Mouse (Mus musculus) adrenal gland, postnatal 10 days (tissue): ENCODE data around the gene Pitpnc1. TPM values are rescaled to one million over a fixed set of nuclear protein-coding genes. Genes with fewer than 3 reads are reported as not detected.

Experiments
- DNase-seq: peaks from one replicate; pipeline ENCODE4 v3.0.0; 2021; ENCODE audit warnings: mixed read lengths
- total RNA-seq, 2 experiments: library from RNA; stranded (reverse); gene quantifications; 2 replicates each; pipeline ENCODE4 v1.2.3; 2021

The Pitpnc1 gene
- total RNA-seq, 2 experiments from 2014 or later = 28.3 to 40.3 TPM

DNA sequence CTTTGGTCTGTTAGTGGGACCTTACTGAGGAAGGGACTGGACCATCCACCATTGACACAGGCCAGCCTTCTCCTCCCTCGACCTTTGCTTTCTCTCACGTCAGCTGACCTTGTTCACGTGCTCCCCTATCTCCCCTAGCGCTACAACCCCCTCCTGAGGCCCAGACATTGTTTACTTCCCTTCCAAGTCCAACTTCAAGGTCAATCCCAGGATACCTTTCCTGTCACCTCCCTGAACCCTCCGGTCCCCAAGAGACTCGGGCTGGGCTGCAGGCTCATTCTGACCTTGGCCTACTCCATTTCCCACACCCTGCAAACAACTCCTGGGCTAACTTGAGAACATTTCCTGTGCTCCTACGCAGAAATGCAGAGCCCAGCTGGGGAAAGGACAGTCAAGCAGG is 193.6 kb downstream of the Pitpnc1 start:
- peak; percentile 75 for DNase-seq

DNA sequence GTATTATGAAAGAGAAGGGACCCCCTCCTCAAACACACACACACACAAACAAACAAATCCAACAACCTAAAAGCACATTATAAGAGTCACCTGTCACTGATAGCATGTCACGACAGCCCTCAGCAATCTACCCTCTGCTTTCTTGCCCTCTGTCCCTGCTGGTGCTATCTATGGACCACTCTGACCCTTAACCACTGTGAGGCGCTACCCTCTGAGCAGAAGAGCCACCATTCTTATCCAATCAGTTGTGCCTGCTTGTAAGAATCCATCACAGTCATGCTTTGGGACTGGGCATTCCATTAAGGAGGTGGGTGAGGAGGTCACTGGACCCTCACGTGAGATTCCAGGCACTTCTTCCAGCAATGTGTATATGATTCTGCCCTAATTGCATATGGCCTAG is 194.2 kb downstream of the Pitpnc1 start:
- DNase-seq = no peak

DNA sequence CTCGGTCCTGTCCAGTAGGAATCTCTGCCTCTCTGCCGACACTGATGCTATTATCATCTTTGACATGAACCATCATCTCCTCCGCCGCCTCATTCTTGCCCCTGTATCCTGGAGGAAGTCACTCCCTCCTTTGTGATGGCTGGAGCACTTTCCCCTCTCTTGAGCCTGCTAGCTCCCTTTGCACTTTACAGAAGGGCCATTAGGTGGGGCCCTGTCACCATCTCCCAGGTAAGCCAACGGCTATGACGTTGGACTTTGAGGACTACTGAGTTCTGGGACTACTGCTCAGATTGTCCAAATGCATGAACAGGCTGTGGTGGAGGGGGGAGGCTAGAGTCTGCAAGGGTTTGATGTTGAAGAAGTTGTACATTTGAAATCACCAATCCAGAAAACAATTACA is 194.6 kb downstream of the Pitpnc1 start:
- peak; percentile 73 for DNase-seq

DNA sequence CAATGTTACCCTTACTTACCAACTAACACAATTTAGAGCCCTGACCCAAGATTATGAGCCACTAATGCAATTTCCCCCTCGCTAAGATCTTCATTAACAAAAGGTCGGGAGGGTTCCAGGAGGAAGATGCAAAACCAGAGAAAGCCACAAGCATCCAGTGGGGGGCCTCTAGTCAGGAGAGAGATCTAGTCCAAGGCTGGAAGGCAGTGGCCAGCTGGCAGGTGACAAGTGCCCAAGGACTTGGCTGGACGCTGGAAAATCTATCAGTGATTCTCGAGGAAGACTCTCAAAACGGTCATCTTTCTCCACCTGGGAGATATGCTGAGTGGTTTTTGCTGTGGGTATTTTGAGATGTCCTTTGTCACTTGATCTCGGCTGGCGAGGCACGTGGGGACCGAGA is 196.3 kb downstream of the Pitpnc1 start:
- DNase-seq = no peak

DNA sequence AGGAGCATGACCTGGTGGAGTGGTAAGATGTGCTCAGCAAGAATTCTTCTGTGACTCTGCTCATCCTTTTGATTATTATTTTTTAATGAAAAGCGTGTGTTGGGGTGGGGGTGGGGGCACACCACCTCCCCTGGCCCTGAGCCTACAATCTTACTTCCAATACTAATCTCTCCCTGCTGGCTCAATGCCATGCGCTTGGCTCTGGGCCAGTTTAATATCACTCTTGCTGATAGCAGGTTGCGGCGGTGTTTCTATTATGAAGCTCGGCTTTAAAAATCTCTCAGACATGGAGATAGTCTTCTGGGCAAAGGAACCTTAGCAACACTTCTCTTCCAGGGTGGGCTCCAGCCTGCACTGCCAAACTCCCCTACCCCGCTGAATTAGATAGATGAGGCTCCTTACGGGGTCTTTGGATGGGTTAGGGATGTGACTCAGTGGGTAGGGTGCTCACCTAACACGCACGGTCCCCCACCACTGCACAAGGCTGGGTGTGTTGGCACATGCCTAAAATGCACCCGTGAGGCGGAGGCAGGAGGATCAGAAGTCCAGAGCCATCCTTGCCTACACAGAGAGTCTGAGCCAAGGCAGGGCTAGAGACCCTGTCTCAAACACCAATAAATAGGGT is 198.0 kb downstream of the Pitpnc1 start:
- peak; percentile 63 for DNase-seq

DNA sequence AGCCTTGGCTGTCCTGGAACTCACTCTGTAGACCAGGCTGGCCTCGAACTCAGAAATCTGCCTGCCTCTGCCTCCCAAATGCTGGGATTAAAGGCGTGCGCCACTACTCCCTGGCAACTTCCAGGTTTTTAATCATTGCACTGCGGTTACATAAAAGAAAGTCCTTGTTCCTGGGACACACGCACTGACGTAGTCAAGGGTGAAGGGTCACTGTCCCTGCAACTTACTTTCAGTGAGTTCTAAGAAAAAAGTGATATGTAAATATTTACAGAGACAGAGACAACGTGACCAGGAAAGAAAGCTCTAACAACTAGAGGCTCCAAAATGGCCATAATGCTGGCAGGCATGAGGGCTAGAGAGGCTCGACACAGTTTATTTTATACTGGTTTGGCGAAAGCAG is 199.9 kb downstream of the Pitpnc1 start:
- no peak for DNase-seq

DNA sequence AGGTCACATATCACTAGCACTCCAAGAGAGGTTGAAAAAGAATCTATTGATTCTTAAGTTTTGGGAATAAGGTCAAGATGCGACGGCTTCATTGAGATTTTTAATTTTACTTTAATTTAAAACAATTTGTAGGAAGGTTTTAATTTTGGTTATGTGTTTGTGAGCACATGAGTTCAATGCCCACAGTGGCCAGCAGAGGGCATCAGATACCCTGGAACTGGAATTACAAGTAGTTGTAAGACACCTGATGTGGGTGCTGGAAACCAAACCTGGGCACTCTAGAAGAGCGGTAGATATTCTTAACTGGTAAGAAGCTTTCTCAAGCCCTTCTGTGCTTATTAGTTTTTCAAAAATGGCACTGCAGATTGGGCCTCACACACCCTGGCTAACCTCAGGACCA is 203.0 kb downstream of the Pitpnc1 start:
- no peak for DNase-seq

DNA sequence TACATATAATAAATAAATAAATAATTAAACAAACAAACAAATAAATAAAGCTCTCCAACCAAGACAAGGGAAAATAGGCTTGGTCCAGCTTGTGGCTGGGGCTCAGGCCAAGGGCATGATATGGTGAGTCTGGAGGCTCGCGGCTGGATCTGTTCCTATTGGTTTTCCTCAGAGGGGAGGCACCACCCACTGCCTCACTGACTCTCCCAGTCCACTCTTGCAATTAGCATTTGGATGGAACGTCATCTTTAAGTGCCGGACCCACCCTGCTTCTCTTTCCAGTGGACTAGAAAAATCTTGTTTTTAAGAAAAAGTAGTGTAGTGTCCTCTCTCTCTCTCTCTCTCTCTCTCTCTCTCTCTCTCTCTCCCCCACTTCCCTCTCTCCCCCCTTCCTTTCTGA is 204.6 kb downstream of the Pitpnc1 start:
- DNase-seq = no peak

DNA sequence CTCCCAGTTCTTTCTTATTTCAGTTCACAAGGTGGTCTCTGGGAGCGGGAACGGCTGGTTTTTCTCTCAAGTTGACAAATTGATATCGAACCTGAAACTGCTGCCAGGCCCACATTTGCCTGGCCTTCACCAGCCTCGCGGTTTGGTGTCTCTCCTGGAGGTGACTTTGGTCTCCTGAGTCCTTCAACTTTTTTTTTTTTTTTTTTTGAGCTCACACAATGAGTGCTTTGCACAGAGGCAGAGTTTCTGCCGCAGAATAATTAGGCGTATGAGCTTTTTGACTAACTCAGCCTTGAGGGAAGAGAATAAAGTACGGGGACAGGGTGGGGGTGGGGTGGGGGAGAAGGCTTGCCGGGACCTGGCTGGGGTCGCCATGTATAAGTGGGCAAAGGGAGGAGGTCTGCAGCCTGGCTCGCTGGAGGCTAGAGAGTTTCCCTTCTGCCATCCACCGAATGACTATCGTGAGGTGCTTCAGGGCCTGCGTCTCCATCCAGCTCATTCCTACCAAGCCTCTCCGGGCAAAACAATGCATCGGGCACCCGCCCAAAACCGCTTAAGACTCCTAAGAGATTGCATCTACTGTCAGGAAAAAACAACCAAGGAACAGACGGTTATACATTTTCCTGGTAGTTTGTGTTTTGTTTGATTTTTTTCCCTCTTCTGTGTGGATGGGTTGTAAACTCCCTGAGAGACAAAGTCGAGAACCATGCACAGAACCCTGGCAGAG is 205.4 kb downstream of the Pitpnc1 start:
- DNase-seq = peak; percentile 47

DNA sequence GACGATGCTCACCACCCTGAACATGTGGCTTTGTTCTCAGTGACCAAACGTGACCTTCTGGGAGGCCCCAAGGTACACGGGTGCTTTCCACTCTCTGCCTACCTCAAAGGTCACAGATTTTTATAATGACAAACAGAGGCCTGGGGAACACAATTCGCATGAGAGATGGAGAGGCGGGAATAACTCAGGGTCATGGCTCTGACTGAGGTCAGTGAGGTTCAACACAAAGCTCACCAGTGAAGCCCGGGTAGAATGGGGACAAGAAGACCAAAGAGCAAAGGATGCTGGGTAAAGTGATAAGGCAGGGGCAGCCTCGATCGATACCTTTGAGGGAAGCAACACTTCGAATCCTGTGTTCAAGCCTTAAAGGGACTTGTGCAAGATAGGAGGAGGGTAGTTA is 206.7 kb downstream of the Pitpnc1 start:
- DNase-seq = no peak

DNA sequence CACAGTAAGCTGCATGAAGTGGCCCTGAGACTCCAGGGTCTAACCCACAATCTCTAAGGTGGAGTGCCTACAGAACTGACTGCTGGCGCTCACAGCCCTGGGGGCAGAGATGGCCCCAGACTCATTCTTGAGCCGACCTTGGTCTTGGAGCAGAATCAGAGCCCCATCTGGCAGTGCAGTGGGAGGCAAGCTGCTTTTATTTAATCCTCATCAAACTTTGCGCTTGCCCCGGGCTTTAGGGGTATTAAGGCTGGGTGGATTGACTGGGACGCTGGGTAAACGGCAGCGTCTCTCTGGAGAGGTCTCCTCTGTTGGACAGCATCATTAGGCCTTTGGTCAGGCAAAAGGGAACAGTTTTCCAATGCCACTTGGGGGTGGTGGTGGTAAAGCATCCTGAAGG is 211.1 kb downstream of the Pitpnc1 start:
- no peak for DNase-seq

DNA sequence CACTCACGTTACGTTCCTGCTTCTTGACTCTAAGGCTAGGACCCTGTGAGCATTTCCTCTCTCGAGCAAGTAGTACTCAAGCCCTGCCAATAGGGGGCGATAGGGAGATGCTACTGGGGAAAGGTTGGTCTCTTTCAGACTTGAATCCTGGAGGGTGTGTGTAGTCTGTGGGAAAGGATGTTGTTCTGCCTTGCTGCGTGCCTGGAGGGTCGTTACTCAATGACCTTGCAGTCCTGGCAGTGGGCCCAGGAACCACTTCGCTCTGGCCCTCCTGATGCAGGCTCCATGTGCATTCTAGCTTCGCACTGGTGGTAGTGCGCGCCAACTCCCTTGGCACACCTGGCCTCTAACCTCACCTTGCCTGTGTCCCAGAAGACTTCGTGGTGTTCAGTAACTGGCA is 215.3 kb downstream of the Pitpnc1 start:
- DNase-seq = peak; percentile 78

DNA sequence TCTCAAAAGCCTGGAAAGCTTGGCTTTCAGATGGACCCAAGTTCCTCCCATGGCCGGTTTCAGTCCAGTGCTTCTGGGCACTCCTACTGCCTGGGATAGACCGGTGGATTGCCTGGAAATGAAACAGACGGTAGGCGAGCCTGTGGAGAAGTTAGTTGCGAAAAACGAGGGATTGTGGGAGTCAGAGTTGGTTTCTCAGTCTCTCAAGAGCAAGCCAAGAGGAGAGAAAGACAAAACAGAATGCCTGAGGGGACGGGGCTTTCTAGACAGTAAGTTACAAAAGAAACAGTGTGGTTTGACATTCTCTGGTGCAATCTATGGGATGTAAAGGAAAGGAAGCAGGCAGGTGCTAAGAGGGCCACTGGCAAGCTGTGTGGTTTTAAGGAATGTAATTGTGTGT is 216.3 kb downstream of the Pitpnc1 start:
- DNase-seq = no peak

DNA sequence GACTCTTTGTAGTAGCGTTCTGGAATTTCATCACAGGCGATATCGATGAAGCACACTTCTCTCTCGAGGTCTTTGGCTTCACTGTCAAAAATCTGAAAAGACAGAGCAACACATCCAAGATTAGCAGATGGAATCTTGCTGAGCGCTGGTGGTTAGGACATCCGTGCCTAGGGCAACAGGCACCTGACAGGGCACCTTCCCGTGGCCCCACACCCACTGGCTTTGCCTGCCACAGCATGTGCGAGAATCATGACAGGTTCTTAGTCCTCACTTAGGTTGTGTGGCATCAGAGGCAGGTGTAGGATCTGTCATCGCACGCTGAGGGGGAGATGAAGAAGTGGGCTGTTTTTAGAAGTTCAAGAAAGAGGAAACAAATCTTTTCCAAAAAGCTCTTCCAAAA is 218.5 kb downstream of the Pitpnc1 start:
- DNase-seq = no peak

DNA sequence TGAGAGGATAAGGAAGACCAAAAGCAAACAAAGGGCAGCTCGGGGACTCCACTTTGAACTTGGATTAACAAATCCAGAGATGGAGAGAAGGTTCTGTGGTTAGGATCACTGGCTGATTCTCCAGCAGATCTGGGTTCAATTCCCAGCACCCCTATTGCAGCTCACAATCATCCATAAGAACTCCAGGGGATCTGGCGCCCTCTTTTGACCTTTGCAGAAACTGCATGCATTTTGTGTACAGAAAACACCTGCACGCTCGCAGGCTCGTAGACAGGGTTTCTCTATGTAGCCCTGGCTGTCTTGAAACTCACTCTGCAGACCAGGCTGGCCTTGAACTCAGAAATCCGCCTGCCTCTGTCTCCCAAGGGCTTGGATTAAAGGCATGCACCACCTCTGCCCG is 219.0 kb downstream of the Pitpnc1 start:
- no peak for DNase-seq

DNA sequence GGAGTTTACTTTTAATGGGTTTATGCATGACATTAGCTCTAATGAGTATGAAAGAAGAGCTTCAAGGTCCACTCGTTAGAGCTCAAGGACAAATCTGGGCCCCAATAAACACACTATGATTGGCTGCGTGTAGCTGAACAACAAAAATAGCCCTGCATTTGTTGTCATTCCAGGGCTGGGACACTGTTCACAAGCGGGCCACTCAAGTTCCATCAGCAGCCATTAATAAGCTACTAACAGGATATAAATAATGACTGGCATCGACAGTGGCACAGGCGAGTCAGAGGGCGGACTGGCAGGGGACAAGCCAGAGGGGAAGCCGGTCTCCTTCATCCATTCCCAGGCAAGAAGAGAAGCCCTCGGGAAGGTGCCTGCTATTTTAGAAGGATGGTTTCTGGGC is 219.6 kb downstream of the Pitpnc1 start:
- no peak for DNase-seq

DNA sequence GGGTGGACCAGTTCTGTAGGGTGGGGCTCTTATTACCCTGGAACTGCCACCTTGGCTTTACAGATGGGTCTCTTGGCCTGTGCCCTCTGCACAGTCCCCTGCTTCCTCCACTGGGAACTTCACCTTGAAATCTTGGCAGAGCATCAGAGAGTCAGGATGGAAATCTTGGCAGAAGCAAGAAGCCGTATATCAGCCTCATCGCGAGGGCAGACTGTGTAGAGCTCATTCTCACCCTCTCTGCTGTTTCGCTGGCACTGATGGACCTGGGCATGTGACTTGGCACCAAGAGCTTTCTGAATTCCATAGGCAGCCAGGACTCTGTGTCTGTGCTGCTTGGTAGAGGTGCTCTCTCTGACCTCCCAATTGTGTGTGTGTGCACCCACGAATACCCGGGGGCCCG is 221.7 kb downstream of the Pitpnc1 start:
- peak; percentile 72 for DNase-seq

DNA sequence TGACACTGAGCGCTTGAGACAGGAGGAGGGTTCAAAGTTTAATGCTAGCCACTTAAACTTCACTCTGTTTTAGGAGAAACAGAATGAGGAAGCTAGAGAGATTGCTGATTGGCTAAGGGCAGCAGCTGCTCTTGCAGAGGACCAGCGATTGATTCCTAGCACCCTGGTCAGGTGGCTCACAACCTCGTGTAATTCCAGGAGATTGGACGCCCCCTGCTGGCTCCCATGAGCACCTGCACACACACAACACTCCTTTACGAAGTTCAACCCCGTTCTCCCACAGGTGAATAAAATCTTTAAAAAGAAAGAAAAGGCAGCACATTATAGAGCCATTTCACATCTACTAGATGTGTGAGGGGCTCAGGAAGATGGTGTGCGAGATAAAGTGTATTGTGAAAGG is 224.8 kb downstream of the Pitpnc1 start:
- DNase-seq = no peak

DNA sequence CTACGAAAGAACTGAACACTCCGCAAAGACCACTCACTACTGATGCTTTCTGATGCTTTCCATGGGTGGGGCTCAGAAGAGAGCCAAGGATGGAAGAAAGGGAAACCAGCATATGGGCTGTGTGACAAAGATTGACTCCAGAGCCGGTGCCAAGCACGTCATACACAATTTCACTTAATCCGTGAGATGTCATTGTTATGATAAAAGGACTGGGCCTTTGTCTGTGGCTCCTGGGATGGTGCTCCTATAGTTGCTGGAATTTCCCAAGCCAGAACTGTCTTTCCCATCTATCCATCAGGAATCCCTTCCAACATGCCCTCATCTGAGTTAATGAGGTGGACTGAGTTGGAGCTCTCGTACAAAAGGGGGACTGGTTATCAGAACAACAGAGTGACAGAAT is 227.4 kb downstream of the Pitpnc1 start:
- DNase-seq = no peak

DNA sequence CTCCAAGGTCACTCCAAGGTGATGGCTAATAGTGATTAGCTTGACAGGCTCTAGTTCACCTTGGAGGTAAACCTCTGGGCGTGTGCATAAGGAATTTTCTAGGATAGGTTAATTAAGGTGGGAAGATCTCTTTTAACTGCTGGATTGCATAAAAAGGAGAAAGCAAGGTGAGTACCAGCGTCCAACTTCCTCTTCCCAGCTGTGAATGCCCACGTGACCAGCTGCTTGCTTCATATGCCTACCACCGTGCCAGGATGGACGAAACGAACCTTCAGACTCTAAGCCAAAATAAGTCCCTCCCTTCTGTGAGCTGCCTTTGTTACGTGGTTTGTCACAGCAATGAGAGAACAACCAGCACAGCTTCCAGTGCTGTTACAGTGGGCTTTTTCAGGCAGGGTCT is 228.8 kb downstream of the Pitpnc1 start:
- DNase-seq = peak; percentile 54

DNA sequence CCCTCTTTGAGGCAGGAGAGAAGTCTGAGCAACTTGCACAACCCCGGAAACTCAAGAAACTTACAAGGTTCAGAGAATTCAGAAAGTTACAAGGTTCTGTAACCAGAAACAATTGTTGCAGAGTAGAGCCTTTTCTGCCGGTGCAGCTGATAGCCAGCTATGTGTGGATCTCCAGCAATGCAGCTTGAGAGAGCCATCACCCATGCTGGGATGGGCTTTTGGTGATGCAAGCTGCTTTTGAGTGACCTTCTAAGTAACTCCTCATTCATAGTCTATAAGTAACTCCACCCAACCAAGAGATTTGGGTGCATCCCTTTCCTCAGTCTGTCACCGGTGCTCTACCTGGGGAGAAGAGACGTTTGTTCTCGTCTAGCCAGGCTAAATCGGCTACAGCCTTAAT is 232.0 kb downstream of the Pitpnc1 start:
- no peak for DNase-seq

DNA sequence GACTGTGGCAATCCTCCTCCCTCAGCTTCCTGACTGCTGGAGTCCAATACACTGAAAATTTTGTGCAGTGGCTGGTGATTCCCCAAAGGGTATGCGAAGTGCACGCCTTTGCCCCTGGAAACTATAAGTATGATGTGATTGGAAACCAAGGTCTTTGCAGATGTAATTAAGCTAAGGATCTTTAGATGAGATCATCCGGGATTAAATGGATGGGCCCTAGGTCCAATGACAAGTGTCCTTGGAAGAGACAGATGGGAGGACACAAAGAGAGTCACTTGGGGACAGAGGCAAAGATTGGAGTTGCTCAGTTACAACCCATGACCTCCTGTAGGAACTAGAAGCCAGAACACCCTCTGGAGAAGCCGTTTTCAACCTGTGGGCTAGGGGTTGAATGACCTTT is 233.0 kb downstream of the Pitpnc1 start:
- DNase-seq = no peak

DNA sequence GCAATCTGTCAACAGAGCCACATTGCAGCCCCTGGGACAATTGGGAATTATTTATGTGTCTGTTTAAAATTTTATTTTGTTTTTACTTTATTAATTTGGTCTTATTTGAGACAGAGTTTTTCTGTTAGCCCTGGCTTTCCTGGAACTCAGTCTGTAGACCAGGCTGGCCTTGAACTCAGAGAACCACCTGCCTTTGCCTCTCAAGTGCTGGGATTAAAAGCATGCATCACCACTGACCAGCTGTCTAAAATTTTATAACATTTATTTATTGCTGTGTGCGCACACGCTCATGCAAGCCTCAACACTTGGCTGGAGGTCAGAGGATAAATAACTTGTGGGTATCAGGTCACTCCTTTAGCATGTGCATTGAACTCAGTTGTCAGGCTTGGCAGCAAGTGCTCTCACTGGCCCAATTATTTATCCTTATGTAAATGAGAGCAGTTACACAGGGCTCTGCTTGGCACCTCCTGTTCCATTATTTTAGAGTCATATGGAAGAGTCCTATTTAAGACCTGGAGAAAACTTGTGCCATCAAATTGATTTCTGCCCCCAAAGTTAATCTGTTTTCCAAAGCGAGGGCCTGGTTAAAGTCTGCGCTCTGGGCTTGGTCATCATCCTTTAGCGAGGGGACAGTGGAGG is 237.1 kb downstream of the Pitpnc1 start:
- DNase-seq = no peak

DNA sequence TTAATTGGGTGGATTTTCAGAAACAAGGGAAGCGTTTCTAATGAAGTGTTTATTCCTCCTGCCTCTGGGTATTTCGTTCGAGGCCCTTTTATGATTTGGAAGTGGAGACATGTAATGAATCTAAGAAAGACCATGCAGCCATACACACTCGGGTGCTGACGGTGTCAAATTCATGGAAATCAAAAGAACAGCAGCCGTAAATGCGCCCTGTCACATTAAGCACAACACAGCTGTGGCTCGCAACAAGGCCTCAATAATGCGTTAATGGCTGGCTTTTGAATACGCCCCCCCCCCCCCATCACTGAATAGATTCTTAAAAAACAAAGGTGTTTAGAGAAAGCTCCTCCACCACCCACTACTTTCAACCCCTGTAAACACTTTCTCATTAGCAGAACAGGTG is 240.4 kb downstream of the Pitpnc1 start:
- DNase-seq = no peak
